Mouse (Mus musculus): ENCODE measurements around the gene Slx4ip.

- TF ChIP-seq CTCF (IDR thresholded peaks at IDR 0.05; ENCODE audit: control insufficient read depth, insufficient read depth, insufficient read length) = no peak
- TF ChIP-seq MAX (IDR thresholded peaks at IDR 0.05) = no peak
- TF ChIP-seq USF1 (IDR thresholded peaks at IDR 0.05; ENCODE audit: low read depth) = no peak
- no peak for TF ChIP-seq MYOG (IDR thresholded peaks at IDR 0.05; ENCODE audit: control insufficient read depth, extremely low read depth, insufficient read length)
- TF ChIP-seq FOSL1 (IDR thresholded peaks at IDR 0.05; ENCODE audit: insufficient read depth, low read length, poor library complexity, severe bottlenecking) = no peak
Observed at GRCm38 (mm10) chr2:136911958-136912411, 21.0 kb downstream of the Slx4ip start.
